Mouse (Mus musculus) CD4-positive helper T cell, adult 2 months (primary cell): ENCODE data around the gene Zfp629.

Source experiments
- DNase-seq: peaks from one replicate; pipeline ENCODE4 v3.0.0-alpha.2; 2012; ENCODE audit warnings: low read depth, missing footprints, low spot score

Zfp629 gene

DNA sequence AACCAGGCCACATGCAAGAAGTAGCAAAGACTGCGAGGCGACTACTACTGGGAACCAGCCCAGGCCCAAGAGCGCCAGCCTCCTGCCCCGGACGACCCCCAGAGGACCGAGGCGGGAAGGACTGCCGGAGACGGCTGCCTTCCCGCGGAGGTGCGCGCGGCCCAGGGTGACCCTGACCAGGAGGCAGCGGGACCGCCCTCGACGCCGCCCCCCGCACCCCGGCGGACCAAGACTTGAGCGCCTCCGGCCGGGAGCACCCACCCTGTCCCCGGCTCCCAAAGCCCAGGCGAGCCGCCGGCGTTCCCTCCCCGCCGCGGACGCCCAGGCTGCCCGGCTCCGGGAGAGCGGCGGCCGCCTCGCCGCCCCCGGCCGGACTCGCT lies 1.1 kb downstream of the Zfp629 start:
- DNase-seq: peak; percentile 34

DNA sequence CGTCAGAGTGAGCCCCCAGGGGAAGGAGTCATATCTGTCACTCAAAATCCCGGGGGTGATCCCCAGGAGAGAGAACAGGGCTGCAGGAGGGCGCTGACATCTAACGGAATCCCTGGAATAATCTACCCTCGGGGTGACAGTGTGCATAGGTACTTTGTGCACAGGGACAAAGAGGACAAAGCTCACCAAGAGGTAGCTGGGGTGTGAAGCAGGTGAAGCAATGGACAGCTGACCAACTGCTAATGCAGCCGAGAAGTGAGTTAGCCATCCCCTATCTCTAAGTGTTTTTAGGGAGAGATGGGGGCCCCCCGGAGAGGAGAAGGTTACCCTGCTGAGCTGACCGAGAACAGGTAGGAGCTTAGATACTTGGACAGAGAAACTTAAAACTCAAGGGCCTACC lies 1.5 kb downstream of the Zfp629 start:
- no peak for DNase-seq

DNA sequence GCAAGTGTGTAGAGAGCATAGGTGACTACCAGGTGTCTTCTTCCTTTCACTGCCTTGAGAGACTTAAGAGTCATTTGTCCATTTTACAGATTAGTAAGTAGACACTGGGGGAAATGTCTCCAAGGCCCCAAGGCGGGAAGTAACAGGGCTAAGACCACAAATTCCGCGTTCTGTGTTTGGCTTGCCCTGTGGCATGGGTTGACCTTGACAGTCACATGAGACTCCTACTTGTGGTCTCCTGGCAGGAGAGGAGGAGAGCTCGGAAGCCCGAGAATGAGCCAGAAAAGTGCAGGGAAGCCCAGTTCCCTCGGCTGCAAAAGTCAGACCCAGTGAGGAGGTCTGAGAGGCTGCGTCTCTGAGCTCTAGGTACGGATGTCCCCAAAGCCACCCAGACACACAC lies 2.1 kb downstream of the Zfp629 start:
- DNase-seq: no peak

GRCm38 (mm10) chr7:127611561-127611960 lies 4.0 kb downstream of the Zfp629 start:
- no peak for DNase-seq

GRCm38 (mm10) chr7:127611011-127611410 lies 4.6 kb downstream of the Zfp629 start:
- no peak for DNase-seq

GRCm38 (mm10) chr7:127607150-127607549 lies 8.4 kb downstream of the Zfp629 start:
- DNase-seq: no peak

- DNase-seq: no peak
These were observed 11.3 kb downstream of the Zfp629 start for GRCm38 (mm10) chr7:127604256-127604655.

GRCm38 (mm10) chr7:127602903-127603302 lies 12.7 kb downstream of the Zfp629 start:
- DNase-seq: no peak

- DNase-seq: no peak
These were observed 13.9 kb downstream of the Zfp629 start for GRCm38 (mm10) chr7:127601735-127602134.

- no peak for DNase-seq
These were observed 15.0 kb downstream of the Zfp629 start for GRCm38 (mm10) chr7:127600612-127601011.

- no peak for DNase-seq
These were observed 18.9 kb downstream of the Zfp629 start for GRCm38 (mm10) chr7:127596747-127597146.

GRCm38 (mm10) chr7:127592575-127592974 lies 23.0 kb downstream of the Zfp629 start:
- DNase-seq: no peak

DNA sequence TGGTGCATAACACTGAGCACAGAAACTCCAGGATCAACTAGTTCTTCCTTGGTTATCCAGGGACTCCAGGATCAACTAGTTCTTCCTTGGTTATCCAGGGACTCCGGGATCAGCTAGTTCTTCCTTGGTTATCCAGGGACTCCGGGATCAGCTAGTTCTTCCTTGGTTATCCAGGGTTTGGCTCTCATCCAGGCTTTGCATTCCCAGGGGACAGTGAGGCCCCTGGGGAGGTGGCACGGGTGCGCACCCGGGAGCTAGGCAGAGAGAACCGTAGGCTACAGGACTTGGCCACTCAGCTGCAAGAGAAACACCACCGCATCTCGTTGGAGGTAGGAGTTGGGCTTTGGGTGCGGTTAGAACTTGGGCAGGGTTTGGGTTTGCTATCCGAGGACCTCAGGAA lies 24.5 kb downstream of the Zfp629 start:
- DNase-seq: no peak

DNA sequence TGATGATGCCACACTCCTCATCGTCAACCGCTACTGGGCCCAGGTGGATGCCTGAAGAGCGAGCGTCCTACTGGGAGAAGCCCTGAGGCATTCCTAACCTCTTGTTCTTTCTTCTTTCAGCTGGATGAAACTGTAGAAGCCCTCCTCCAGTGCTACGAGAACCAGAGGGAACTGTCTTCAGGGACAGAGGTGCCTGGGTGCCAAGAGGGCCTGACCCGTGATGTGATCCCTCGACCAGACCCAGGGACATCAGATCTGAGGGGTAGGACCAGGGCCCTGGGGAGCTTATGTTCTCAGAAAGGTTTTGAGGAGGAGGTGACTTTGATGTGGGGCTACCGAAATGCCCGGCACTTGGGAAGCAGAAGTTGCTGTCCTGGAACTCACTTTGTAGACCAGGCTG lies 26.0 kb downstream of the Zfp629 start:
- DNase-seq: no peak

GRCm38 (mm10) chr7:127588901-127589300 lies 26.7 kb downstream of the Zfp629 start:
- DNase-seq: no peak

DNA sequence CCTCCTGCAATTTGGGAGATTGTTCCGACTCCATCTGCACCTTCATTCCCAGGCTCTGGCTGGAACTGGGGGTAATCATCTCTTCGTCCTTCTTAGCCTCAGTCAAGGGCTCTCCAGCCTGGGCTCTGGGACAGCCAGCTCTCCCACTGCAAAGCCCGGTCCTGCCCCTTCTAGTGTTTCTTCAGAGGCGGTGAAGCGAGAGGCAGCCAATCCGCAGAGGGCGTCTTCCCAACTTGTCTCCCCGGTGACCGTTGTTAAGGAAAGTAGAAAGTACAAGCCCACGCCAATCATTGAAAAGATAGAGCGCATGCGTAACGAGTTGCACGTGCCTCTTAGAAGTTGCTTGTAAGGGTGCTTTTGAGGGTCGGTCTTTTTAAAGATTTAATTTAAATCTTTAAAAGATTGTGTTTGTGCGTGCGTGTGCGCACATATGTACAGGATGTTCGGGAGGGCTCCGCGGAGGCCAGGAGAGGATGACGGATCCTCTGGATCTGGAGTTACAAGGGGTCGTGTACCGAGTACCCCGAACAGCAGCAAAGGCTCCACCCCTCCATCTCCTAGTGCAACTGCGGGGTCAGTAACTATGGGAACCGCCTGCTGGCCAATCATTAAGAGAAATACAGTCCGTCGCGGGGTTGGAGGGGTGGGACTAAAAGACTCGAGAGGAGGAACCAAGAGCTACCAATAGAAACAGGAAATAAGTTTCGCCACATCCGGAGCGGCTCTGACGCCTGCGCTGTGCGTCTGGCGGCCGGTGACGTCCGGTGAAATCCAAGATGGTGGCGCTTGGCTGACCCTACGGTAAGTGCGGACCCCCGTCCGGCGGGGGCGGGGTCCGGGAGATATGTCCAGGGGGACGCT lies 27.4 kb downstream of the Zfp629 start, which contains the start of the genes Ccdc189 and Rnf40:
Ccdc189 (minus strand) TSS at position 585 of the 861 bp plus-strand sequence.
Rnf40 (plus strand) TSS at position 757 of the 861 bp plus-strand sequence.
- peak; percentile 96 for DNase-seq

DNA sequence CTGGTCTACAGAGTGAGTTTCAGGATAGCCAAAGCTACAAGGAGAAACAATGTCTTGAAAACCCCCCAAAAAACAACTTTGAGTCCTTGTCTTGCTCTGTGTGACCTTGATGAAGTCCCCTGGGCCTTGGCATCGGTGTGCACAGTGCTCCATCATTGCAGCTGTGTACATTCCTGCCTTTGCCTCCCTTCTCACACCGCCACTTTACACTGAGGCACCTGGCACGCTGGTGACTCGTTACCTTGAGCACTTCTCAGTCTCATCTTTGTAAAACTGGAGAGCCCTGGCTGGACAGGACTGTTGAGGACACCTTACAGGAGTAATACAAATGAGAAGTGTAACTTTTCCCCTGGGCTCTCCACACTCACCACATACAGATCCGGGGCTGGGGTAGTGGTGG lies 28.4 kb downstream of the Zfp629 start:
- no peak for DNase-seq

- no peak for DNase-seq
These were observed 29.4 kb downstream of the Zfp629 start for GRCm38 (mm10) chr7:127586149-127586548.

DNA sequence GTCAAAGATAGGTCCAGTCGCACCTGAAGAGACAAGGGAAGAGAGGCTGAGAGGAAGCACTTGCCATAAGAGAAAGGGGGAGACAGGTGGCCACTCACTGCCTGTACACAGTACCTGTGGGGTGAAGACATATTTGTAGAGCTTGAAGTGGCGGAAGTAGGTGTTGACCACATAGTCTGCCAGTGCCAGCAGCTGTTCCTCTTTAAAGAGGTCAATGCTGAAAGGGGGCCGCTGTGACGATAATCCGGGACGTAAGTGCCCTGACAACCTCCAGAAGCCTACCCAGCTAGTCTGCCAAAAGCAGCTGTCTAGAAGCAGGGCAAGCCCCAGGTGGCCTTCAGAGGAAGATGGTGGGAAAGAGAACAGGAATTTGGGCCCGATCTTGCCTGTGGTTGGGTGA lies 30.6 kb downstream of the Zfp629 start:
- DNase-seq: no peak

DNA sequence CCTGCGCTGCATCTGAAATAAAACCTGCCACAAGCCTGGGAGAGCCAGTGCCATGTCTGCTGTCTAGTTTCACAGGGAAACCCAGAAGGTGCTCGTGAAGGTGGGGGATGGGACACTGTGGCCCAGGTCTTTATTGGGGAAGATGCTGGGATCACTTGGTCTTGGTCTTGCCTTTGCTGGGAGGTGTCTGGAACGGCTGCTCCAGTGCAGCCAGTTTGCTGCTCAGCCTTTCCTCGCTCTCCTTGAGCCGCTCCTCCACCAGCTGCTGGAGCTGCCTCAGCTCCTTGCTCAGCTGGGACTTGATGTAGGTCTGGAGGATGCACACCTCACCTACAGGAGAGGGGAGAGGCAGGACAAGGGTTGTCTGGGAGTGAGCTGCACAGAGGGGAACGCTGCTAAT lies 32.3 kb downstream of the Zfp629 start:
- DNase-seq: no peak

GRCm38 (mm10) chr7:127574115-127574514 lies 41.5 kb downstream of the Zfp629 start:
- DNase-seq: peak; percentile 36

DNA sequence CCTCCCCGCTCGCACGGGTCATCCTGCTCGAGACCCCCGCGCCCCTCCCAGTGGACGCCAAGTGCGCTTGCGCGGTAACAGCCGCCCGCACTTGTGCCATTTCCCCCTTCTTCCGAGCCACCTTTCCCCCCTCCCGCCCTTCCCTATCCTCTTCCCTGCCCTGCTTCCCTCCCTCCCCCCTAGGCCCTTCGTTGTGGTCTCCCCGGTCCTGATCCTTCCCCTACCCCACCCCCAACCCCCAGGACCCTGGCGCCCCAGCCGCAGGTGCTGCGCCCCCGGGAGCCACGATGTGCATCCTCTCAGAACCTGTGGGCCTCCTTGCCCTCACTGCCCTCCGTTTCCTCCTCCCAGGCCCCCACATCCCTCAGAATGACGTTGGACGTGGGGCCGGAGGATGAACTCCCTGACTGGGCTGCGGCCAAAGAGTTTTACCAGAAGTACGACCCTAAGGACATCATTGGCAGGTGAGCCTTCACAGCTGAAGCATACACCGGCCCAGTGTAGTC lies 42.0 kb downstream of the Zfp629 start:
- DNase-seq: no peak

DNA sequence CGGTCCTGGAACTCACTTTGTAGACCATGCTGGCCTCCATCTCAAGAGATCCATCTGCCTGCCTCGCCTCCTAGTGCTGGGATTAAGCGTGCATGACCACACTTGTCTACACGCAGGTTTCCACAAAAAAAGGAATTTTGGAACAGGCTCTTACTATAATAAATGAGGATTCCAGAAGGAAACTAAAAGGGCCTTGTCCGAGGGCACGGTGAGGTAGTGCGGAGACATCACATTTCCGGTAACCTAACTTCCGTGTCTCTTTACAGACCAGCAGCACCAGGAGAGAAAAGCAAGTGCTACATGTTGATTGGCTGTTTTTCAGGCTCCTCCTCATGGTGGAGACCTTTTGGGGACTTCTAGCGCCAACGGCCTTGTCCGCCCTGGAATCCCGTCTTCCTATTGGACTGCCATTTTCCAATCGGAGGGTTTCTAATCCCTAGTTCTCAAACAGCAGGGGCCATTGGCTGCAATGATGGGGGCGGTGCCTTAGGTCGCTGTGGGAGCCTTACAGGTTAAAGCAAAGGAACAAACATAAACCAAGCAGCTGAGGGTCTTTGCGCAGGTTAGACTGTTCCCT lies 42.6 kb downstream of the Zfp629 start, which contains the start of gene Phkg2:
Phkg2 (plus strand) TSS at position 446 of the 577 bp plus-strand sequence.
- peak; percentile 97 for DNase-seq
